Mouse (Mus musculus): ENCODE results near the gene Fibcd1.

The Fibcd1 gene

GRCm38 (mm10) chr2:31769631-31770111, 76.1 kb downstream of the Fibcd1 start:
- DNase-seq (ENCODE audit: low spot score in 2 of 2), result no peak

GRCm38 (mm10) chr2:31769115-31769514, 76.7 kb downstream of the Fibcd1 start:
- DNase-seq (ENCODE audit: low spot score in 2 of 2), result no peak

- no peak for DNase-seq (ENCODE audit: low spot score in 2 of 2)
These were observed 78.0 kb downstream of the Fibcd1 start for GRCm38 (mm10) chr2:31767815-31768214.

- DNase-seq (ENCODE audit: low spot score in 2 of 2), result no peak
These were observed 78.7 kb downstream of the Fibcd1 start for GRCm38 (mm10) chr2:31767104-31767503.
